Mouse (Mus musculus): ENCODE results near the gene Rnf113a1.
"Not testable (repeated sequence)": the region's sequence is repeated elsewhere in the genome, so short reads cannot be mapped to it uniquely, and the experiment has no call there.

Rnf113a1 gene

GRCm38 (mm10) chrX:37191105-37191743 is at the start of gene Rnf113a1, which contains the start of gene Ndufa1:
Gene Rnf113a1, plus strand, starts transcription at chrX:37191245.
Gene Ndufa1, minus strand, starts transcription at chrX:37191163.
- in situ Hi-C loops (cut with MseI, MboI), result no loop called here

GRCm38 (mm10) chrX:37141732-37142131 is 49.3 kb upstream of the Rnf113a1 start:
- in situ Hi-C loops (cut with MseI, MboI), result no loop called here

DNA sequence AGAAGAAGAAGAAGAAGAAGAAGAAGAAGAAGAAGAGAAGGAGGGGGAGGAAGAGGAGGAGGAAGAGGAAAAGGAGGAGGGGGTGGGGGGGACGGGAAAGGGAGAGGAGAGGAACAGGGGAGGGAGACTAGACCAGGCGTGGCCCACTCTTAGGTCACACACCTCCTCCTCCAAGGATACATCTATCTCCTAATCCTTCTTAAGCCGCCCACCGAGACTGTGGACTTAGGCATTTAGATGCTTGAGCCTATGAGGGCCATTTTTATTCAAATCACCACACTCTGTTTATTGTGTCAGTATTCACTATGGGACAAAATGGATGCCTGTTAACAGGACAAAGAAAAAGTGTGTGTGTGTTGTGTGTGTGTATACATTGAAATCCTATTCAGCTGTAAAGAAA is 46.5 kb upstream of the Rnf113a1 start:
- in situ Hi-C loops (cut with MseI, MboI), result not testable (repeated sequence)

DNA sequence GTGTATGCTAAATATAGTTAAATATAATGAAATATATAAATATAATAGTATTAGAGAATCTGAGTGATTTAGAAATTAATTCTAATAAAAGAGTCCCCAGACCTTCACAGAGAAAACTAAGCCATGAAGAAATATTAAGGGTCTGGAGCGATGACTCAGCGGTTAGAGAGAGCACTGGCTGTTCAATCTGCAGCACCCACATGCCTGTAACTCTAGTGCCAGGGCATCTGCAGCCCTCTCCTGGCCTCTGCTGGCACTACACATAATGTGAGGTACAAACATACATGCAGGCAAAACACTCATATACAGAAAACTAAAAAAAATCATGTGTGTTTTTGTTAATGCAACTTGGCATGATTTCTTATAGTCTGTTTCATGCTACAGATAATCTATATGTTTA is 46.1 kb upstream of the Rnf113a1 start:
- in situ Hi-C loops (cut with MseI, MboI), result no loop called here

GRCm38 (mm10) chrX:37157839-37158238 is 33.2 kb upstream of the Rnf113a1 start:
- in situ Hi-C loops (cut with MseI, MboI), result no loop called here

DNA sequence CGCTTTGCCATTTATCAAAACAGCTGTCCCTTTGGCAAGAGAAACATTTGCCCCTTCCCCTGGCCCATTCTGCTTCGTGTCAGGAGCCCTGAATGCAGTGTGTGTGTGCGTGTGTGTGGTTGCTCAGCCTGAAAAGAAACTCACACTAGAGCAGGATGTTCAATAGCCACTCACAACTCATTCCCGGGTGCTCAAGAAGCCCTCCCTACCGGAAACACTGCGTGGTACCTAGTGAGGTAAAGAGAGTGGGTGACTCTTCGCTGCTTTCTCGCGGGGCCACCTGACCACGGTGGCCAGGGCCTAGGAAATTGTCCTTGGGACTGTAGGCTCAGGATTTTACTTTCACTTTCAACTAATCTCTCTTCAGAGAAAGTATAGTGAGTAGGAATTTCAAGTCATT is 29.9 kb upstream of the Rnf113a1 start:
- in situ Hi-C loops (cut with MseI, MboI), result no loop called here

DNA sequence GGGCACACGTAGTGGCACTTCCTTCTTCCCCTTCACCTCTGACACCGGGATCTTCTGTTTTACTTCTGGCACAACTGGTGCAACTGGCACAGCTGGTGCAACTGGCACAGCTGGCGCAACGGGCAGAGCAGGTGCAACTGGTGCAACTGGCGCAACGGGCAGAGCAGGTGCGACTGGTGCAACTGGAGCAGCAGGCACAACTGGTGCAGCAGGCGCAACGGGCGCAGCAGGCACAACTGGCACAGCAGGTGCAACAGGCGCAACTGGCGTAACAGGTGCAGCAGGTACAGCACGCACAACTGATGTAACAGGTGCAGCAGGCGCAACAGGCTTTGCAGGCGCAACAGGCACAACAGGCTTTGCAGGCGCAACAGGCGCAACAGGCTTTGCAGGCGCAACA is 27.9 kb upstream of the Rnf113a1 start:
- in situ Hi-C loops (cut with MseI, MboI), result no loop called here

GRCm38 (mm10) chrX:37167085-37167484 is 24.0 kb upstream of the Rnf113a1 start:
- in situ Hi-C loops (cut with MseI, MboI), result no loop called here

GRCm38 (mm10) chrX:37168742-37169141 is 22.3 kb upstream of the Rnf113a1 start, which contains the start of gene Akap14:
Gene Akap14, minus strand, starts transcription at chrX:37168842.
- in situ Hi-C loops (cut with MseI, MboI), result no loop called here

- in situ Hi-C loops (cut with MseI, MboI), result not testable (repeated sequence)
Observed at GRCm38 (mm10) chrX:37184401-37184800, 6.6 kb upstream of the Rnf113a1 start.

- in situ Hi-C loops (cut with MseI, MboI), result no loop called here
Observed at GRCm38 (mm10) chrX:37190755-37191104, 315 bp upstream of the Rnf113a1 start.

DNA sequence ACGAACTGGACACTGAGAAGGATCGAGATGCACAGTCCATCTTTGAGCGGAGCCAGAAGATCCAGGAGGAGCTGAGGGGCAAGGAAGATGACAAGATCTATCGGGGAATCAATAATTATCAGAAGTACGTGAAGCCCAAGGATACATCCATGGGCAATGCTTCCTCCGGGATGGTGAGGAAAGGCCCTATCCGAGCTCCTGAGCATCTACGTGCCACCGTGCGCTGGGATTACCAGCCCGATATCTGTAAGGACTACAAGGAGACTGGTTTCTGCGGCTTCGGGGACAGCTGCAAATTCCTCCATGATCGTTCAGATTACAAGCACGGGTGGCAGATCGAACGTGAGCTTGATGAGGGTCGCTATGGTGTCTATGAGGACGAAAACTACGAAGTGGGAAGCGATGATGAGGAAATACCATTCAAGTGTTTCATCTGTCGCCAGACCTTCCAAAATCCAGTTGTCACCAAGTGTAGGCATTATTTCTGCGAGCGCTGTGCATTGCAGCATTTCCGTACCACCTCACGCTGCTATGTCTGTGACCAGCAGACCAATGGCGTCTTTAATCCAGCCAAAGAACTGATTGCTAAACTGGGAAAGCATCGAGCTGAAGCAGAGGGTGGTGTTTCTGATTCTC is 817 bp downstream of the Rnf113a1 start:
- in situ Hi-C loops (cut with MseI, MboI), result no loop called here

DNA sequence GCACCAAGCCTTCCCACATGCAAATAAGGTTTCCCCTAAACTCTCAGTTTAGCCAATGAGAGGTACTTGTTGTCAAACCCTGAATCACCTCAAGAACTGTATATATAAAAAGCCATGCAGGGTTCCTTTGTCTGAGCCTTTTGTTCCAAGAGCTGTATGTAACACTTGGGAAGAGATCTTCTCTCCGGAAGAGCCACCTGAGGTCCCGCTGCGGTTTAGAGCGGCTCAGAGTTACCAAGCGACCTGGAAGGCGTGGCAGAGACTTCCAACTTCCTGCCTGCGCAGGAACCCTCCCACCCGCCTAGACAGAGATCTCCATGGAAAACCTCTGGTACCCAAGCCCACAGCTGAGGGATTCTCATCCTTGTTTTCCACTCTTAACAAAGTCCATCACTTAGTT is 7.6 kb downstream of the Rnf113a1 start:
- in situ Hi-C loops (cut with MseI, MboI), result no loop called here

- in situ Hi-C loops (cut with MseI, MboI), result no loop called here
Observed at GRCm38 (mm10) chrX:37210941-37211340, 19.9 kb downstream of the Rnf113a1 start, which contains the start of gene Gm9. Gene Gm9, minus strand, starts transcription at chrX:37211041.

GRCm38 (mm10) chrX:37222158-37222557 is 31.1 kb downstream of the Rnf113a1 start, which contains the start of gene Rhox1:
Gene Rhox1, minus strand, starts transcription at chrX:37222258.
- in situ Hi-C loops (cut with MseI, MboI), result not testable (repeated sequence)
